In genomic region chr9:44965126-44965832, GRCm38 (mm10) we compare ENCODE assay signal across 7 mouse cellular contexts. TPM values are rescaled to one million over a fixed set of nuclear protein-coding genes. Genes with fewer than 3 reads are reported as not detected.
A peak's percentile ranks its signal among the peaks of the same experiment; 100 is the strongest.
DNase-seq lines count a peak whose midpoint lies in the region; ATAC-seq lines count a peak whose summit lies in the region.

Ube4a (minus strand) TSS chr9:44965600.

- intact Hi-C loops in gastrocnemius, postnatal 36 days (cut with DNase I): no loop called here
- intact Hi-C loops in left cerebral cortex, postnatal 25 days (cut with DNase I): loop anchor here (2.0 to 5.0 kb wide), 2 partner anchors 90 to 182 kb away; partner anchors contain the start of gene Mpzl3

- peaks cover 6% of the 10 kb centered on the region; the same call in 1 of the 2 replicates for H3K36me3 ChIP-seq in intestine, embryonic 15.5 days
- H3K36me3 ChIP-seq in midbrain, embryonic 10.5 days: peaks cover 23% of the 10 kb centered on the region

- peak; percentile 97 for ATAC-seq in intestine, embryonic 15.5 days

- under 1% methylated on average over 39 of the region's 39 CpGs for WGBS in intestine, embryonic 15.5 days
- WGBS in midbrain, embryonic 10.5 days: under 1% methylated on average over 39 of the region's 39 CpGs

- peaks cover 8% of the 10 kb centered on the region for H3K4me1 ChIP-seq in intestine, embryonic 15.5 days (replicated peaks)
- H3K4me1 ChIP-seq in midbrain, embryonic 10.5 days: peaks cover 18% of the 10 kb centered on the region

- H3K4me2 ChIP-seq in intestine, embryonic 15.5 days (replicated peaks): peak within 1 kb of the TSS; percentile 80

- peak; percentile 99 for DNase-seq in adrenal gland, adult 2 months
- DNase-seq in embryo, embryonic 11.5 days (ENCODE audit: low read depth, low spot score): peak; percentile 100
- DNase-seq in gastrocnemius, postnatal 36 days: peak; percentile 97 to 100
- peak; percentile 99 to 100 for DNase-seq in left cerebral cortex, postnatal 25 days (ENCODE audit: low spot score in 2 of 2)
- peak; percentile 100 for DNase-seq in midbrain, embryonic 10.5 days (ENCODE audit: low spot score)
- peak; percentile 99 for DNase-seq in right cerebral cortex, postnatal 4 days

- peak within 1 kb of the TSS; percentile 74 for H3K9ac ChIP-seq in intestine, embryonic 15.5 days

- no peaks in the 10 kb centered on the region for H3K9me3 ChIP-seq in intestine, embryonic 15.5 days
- H3K9me3 ChIP-seq in midbrain, embryonic 10.5 days (replicated peaks): no peaks in the 10 kb centered on the region

- no peaks in the 10 kb centered on the region for H3K27me3 ChIP-seq in intestine, embryonic 15.5 days (replicated peaks)
- no peaks in the 10 kb centered on the region; the same call in 1 of the 2 replicates for H3K27me3 ChIP-seq in midbrain, embryonic 10.5 days (ENCODE audit: low read depth, poor library complexity, severe bottlenecking)

- H3K27ac ChIP-seq in intestine, embryonic 15.5 days: peak within 1 kb of the TSS; percentile 65
- H3K27ac ChIP-seq in midbrain, embryonic 10.5 days (replicated peaks): peak within 1 kb of the TSS; percentile 81

- peak within 1 kb of the TSS; percentile 81 for H3K4me3 ChIP-seq in intestine, embryonic 15.5 days (replicated peaks)
- peak within 1 kb of the TSS; percentile 90 for H3K4me3 ChIP-seq in midbrain, embryonic 10.5 days

RNA-seq across cellular contexts. Expression of gene Ube4a, which starts in this region (rescaled TPM):
- 100 to 1,000 TPM in 1 of 2 experiments, 10 to 100 TPM in 1; 90.8 to 121 TPM for total RNA-seq in adrenal gland, adult 2 months (2021)
- polyA plus RNA-seq in adrenal gland, adult 2 months (2012; rRNA removed): 4.1 and 6.4 TPM in 2 replicates
- 10 to 100 TPM; 28.9 to 39.4 TPM for total RNA-seq in gastrocnemius, postnatal 36 days (2021)
- 24.2 and 24.6 TPM in 2 replicates for polyA plus RNA-seq in intestine, embryonic 15.5 days (2015; fragmentation: Nextera tagmentation; extraction: Ambion mirVana)
- 10 to 100 TPM; 73.0 to 75.4 TPM for total RNA-seq in left cerebral cortex, postnatal 25 days (2021)
- 24.2 and 26.8 TPM in 2 replicates for polyA plus RNA-seq in midbrain, embryonic 10.5 days (2016; fragmentation: Nextera tagmentation; extraction: Ambion mirVana)

Comparison
In these comparisons a context has a peak if more than half of its experiments do, and no peak if none do; other contexts are left out.
1. Peak in every context shown above with its lines: DNase-seq, ATAC-seq, H3K4me3 ChIP-seq and H3K27ac ChIP-seq.